Mouse (Mus musculus): ENCODE results near the gene Agl. TPM values are rescaled to one million over a fixed set of nuclear protein-coding genes. Genes with fewer than 3 reads are reported as not detected.
"Not testable (repeated sequence)": the region's sequence is repeated elsewhere in the genome, so short reads cannot be mapped to it uniquely, and the experiment has no call there.

The Agl gene
- polyA plus RNA-seq, 1 experiment from 2014 or later: 6.3 TPM

GRCm38 (mm10) chr3:116817231-116817630 lies 9.3 kb upstream of the Agl start:
- Histone ChIP-seq H3K27me3 (replicated peaks; ENCODE audit: control insufficient read depth, insufficient read depth, low read length) (no peaks in the 10 kb centered on the region), H3K4me2 (replicated peaks; ENCODE audit: low read depth) (no peak overlapping the region), H3K27ac (ENCODE audit: low read depth, low read length) (no peak overlapping the region), H3K9ac (ENCODE audit: low read depth, low read length) (no peak overlapping the region), H3K4me1 (replicated peaks; ENCODE audit: control insufficient read depth, insufficient read depth, low read length) (no peaks in the 10 kb centered on the region), H3K9me3 (ENCODE audit: control insufficient read depth) (no peaks in the 10 kb centered on the region), H3K4me3 (ENCODE audit: low read depth, low read length) (no peak overlapping the region), H3K36me3 (ENCODE audit: control insufficient read depth, insufficient read depth) (no peaks in the 10 kb centered on the region)
- TF ChIP-seq CTCF (IDR thresholded peaks at IDR 0.05; ENCODE audit: low read depth): no peak
- WGBS: 89% methylated on average over 6 of the region's 7 CpGs
- ATAC-seq: no peak

GRCm38 (mm10) chr3:116816674-116817215 lies 8.8 kb upstream of the Agl start:
- ATAC-seq: no peak
- no peaks in the 10 kb centered on the region for H3K27me3 ChIP-seq (replicated peaks; ENCODE audit: control insufficient read depth, insufficient read depth, low read length)
- H3K27ac ChIP-seq (ENCODE audit: low read depth, low read length): no peak overlapping the region
- no peak overlapping the region for H3K9ac ChIP-seq (ENCODE audit: low read depth, low read length)
- H3K9me3 ChIP-seq (ENCODE audit: control insufficient read depth): no peaks in the 10 kb centered on the region
- H3K4me3 ChIP-seq (ENCODE audit: low read depth, low read length): no peak overlapping the region
- WGBS: 76% methylated on average over 3 of the region's 3 CpGs
- H3K36me3 ChIP-seq (ENCODE audit: control insufficient read depth, insufficient read depth): no peaks in the 10 kb centered on the region
- H3K4me1 ChIP-seq (replicated peaks; ENCODE audit: control insufficient read depth, insufficient read depth, low read length): no peaks in the 10 kb centered on the region
- H3K4me2 ChIP-seq (replicated peaks; ENCODE audit: low read depth): no peak overlapping the region
- no peak for TF ChIP-seq CTCF (IDR thresholded peaks at IDR 0.05; ENCODE audit: low read depth)

GRCm38 (mm10) chr3:116815916-116816315 lies 8.0 kb upstream of the Agl start:
- H3K27ac ChIP-seq (ENCODE audit: low read depth, low read length): no peak overlapping the region
- WGBS: 79% methylated on average over 4 of the region's 4 CpGs

GRCm38 (mm10) chr3:116815305-116815797 lies 7.4 kb upstream of the Agl start:
- H3K4me1 ChIP-seq (replicated peaks; ENCODE audit: control insufficient read depth, insufficient read depth, low read length): no peaks in the 10 kb centered on the region
- no peak overlapping the region for H3K27ac ChIP-seq (ENCODE audit: low read depth, low read length)
- no peak for ATAC-seq
- H3K27me3 ChIP-seq (replicated peaks; ENCODE audit: control insufficient read depth, insufficient read depth, low read length): no peaks in the 10 kb centered on the region
- H3K9ac ChIP-seq (ENCODE audit: low read depth, low read length): no peak overlapping the region
- 83% methylated on average over 6 of the region's 6 CpGs for WGBS
- no peaks in the 10 kb centered on the region for H3K9me3 ChIP-seq (ENCODE audit: control insufficient read depth)
- no peak for TF ChIP-seq CTCF (IDR thresholded peaks at IDR 0.05; ENCODE audit: low read depth)
- no peak overlapping the region for H3K4me3 ChIP-seq (ENCODE audit: low read depth, low read length)
- no peaks in the 10 kb centered on the region for H3K36me3 ChIP-seq (ENCODE audit: control insufficient read depth, insufficient read depth)
- H3K4me2 ChIP-seq (replicated peaks; ENCODE audit: low read depth): no peak overlapping the region

More at GRCm38 (mm10) chr3:116815916-116816315, 8.0 kb upstream of the Agl start:
- Histone ChIP-seq H3K4me3 (ENCODE audit: low read depth, low read length) (no peak overlapping the region), H3K4me1 (replicated peaks; ENCODE audit: control insufficient read depth, insufficient read depth, low read length) (no peaks in the 10 kb centered on the region), H3K9ac (ENCODE audit: low read depth, low read length) (no peak overlapping the region), H3K4me2 (replicated peaks; ENCODE audit: low read depth) (no peak overlapping the region), H3K27me3 (replicated peaks; ENCODE audit: control insufficient read depth, insufficient read depth, low read length) (no peaks in the 10 kb centered on the region), H3K36me3 (ENCODE audit: control insufficient read depth, insufficient read depth) (no peaks in the 10 kb centered on the region), H3K9me3 (ENCODE audit: control insufficient read depth) (no peaks in the 10 kb centered on the region)
- no peak for TF ChIP-seq CTCF (IDR thresholded peaks at IDR 0.05; ENCODE audit: low read depth)
- ATAC-seq: no peak

- H3K4me2 ChIP-seq (replicated peaks; ENCODE audit: low read depth): no peak overlapping the region
- 84% methylated on average over 2 of the region's 2 CpGs for WGBS
- no peak for ATAC-seq
- no peaks in the 10 kb centered on the region for H3K27me3 ChIP-seq (replicated peaks; ENCODE audit: control insufficient read depth, insufficient read depth, low read length)
- no peak overlapping the region for H3K4me3 ChIP-seq (ENCODE audit: low read depth, low read length)
- no peaks in the 10 kb centered on the region for H3K9me3 ChIP-seq (ENCODE audit: control insufficient read depth)
- H3K4me1 ChIP-seq (replicated peaks; ENCODE audit: control insufficient read depth, insufficient read depth, low read length): no peaks in the 10 kb centered on the region
- H3K9ac ChIP-seq (ENCODE audit: low read depth, low read length): no peak overlapping the region
- no peak overlapping the region for H3K27ac ChIP-seq (ENCODE audit: low read depth, low read length)
- TF ChIP-seq CTCF (IDR thresholded peaks at IDR 0.05; ENCODE audit: low read depth): no peak
- no peaks in the 10 kb centered on the region for H3K36me3 ChIP-seq (ENCODE audit: control insufficient read depth, insufficient read depth)
These were observed 5.0 kb upstream of the Agl start for GRCm38 (mm10) chr3:116812946-116813345.

GRCm38 (mm10) chr3:116810351-116810750 lies 2.4 kb upstream of the Agl start:
- not testable (repeated sequence) for H3K4me3 ChIP-seq (ENCODE audit: low read depth, low read length); H3K9ac ChIP-seq (ENCODE audit: low read depth, low read length); H3K4me2 ChIP-seq (replicated peaks; ENCODE audit: low read depth); H3K27ac ChIP-seq (ENCODE audit: low read depth, low read length); H3K9me3 ChIP-seq (ENCODE audit: control insufficient read depth); H3K4me1 ChIP-seq (replicated peaks; ENCODE audit: control insufficient read depth, insufficient read depth, low read length); H3K36me3 ChIP-seq (ENCODE audit: control insufficient read depth, insufficient read depth); ATAC-seq; H3K27me3 ChIP-seq (replicated peaks; ENCODE audit: control insufficient read depth, insufficient read depth, low read length)
- 83% methylated on average over 6 of the region's 6 CpGs for WGBS

- no peak for ATAC-seq
- no peaks in the 10 kb centered on the region for H3K4me1 ChIP-seq (replicated peaks; ENCODE audit: control insufficient read depth, insufficient read depth, low read length)
- no peak overlapping the region for H3K4me3 ChIP-seq (ENCODE audit: low read depth, low read length)
- H3K9ac ChIP-seq (ENCODE audit: low read depth, low read length): no peak overlapping the region
- H3K27ac ChIP-seq (ENCODE audit: low read depth, low read length): no peak overlapping the region
- H3K4me2 ChIP-seq (replicated peaks; ENCODE audit: low read depth): no peak overlapping the region
- no peaks in the 10 kb centered on the region for H3K9me3 ChIP-seq (ENCODE audit: control insufficient read depth)
- WGBS: 95% methylated on average over 6 of the region's 6 CpGs
- TF ChIP-seq CTCF (IDR thresholded peaks at IDR 0.05; ENCODE audit: low read depth): no peak
- H3K27me3 ChIP-seq (replicated peaks; ENCODE audit: control insufficient read depth, insufficient read depth, low read length): no peaks in the 10 kb centered on the region
- H3K36me3 ChIP-seq (ENCODE audit: control insufficient read depth, insufficient read depth): no peaks in the 10 kb centered on the region
These were observed 1.3 kb upstream of the Agl start for GRCm38 (mm10) chr3:116809221-116809620.
